Mouse (Mus musculus): ENCODE measurements around the gene Klre1.

DNA sequence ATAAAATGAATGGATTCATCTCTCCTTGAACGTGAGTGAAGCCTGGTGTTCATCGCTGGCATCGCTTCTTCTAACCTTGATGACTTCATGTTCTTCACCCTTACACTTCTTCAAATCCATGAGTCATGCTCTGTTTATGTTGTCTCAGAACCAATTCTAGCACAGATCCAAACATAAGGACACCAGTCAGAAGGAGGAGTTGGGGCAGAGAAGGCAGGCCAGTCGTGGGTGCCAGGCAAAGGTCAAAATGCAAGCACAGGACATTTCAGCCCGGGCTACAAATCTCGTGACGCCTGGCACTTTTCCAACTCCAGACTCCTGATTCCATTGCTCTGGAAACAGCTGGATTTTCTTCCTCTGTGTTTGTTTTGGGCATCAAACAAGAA, 45.2 kb upstream of the Klre1 start:
- TF ChIP-seq EP300 (IDR thresholded peaks at IDR 0.05; ENCODE audit: low read depth) (no peak; the same call in 1 of the 2 replicates), CTCF (IDR thresholded peaks at IDR 0.05; ENCODE audit: low read depth) (no peak; the same call in 1 of the 2 replicates)

Data from liver, postnatal 0 days (tissue).